Mouse (Mus musculus) spleen, adult 2 months (tissue): ENCODE measurements around the gene Bend3.

Experiments
- CTCF ChIP-seq: fragments of 200-500 bp; IDR thresholded peaks from 2 replicates; pipeline ENCODE4 v1.5.1; 2011; ENCODE audit warnings: mild to moderate bottlenecking, inconsistent platforms; ENCODE audit not compliant: insufficient read depth, insufficient read length, insufficient replicate concordance; ENCODE audit errors: extremely low read depth
- POLR2A ChIP-seq: fragments of 200-500 bp; IDR thresholded peaks from 2 replicates; pipeline ENCODE4 v1.6.1; 2011; ENCODE audit warnings: low read depth, low read length, inconsistent platforms

GRCm38 (mm10) chr10:43541153-43541544 lies 62.5 kb downstream of the Bend3 start:
- TF ChIP-seq POLR2A (no peak), CTCF (no peak)
